Mouse (Mus musculus): ENCODE measurements around the gene Acp7. TPM values are rescaled to one million over a fixed set of nuclear protein-coding genes. Genes with fewer than 3 reads are reported as not detected.

The Acp7 gene
- total and polyA plus RNA-seq, 2 experiments from 2014 or later, result 0.12 to 0.24 TPM

- Histone ChIP-seq H3K27me3 (ENCODE audit: insufficient read depth, low read length) (no peaks in the 10 kb centered on the region), H3K36me3 (ENCODE audit: insufficient read depth) (no peaks in the 10 kb centered on the region), H3K9ac (no peak overlapping the region), H3K4me2 (ENCODE audit: low read depth) (no peak overlapping the region), H3K9me3 (ENCODE audit: low read length) (no peaks in the 10 kb centered on the region), H3K4me3 (ENCODE audit: low read depth, low read length) (no peak overlapping the region), H3K4me1 (ENCODE audit: insufficient read depth) (peaks cover 11% of the 10 kb centered on the region), H3K27ac (ENCODE audit: low read depth, low read length) (no peak overlapping the region)
- no peak for TF ChIP-seq CTCF (IDR thresholded peaks at IDR 0.05; ENCODE audit: low read depth)
- DNase-seq (no peak), ATAC-seq (no peak)
- whole genome bisulfite sequencing, result 77% methylated on average over 6 of the region's 6 CpGs
These were observed 46.1 kb downstream of the Acp7 start for GRCm38 (mm10) chr7:28585001-28585400.

DNA sequence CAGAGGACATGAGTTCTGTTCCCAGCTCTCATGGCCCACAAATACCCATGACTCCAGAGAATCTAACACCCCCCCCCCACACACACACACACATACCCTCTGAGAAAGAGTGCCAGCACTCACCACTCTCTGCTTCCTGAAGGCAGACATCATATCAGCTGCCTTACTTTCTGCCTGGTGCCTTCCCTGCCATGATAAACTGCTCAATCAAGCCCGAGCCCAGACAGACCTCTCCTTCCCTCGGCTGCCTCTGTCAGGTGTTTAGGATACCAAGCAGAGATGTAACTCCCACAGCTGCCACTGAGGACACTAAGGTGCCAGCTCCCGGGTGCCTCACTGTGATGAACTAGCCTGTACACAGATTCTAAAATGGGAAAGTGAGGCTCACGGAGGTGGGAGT lies 46.7 kb downstream of the Acp7 start:
- DNase-seq (no peak), ATAC-seq (no peak)
- no peaks in the 10 kb centered on the region for H3K9me3 ChIP-seq (ENCODE audit: low read length)
- H3K4me3 ChIP-seq (ENCODE audit: low read depth, low read length), result no peak overlapping the region
- H3K9ac ChIP-seq, result no peak overlapping the region
- H3K4me2 ChIP-seq (ENCODE audit: low read depth), result no peak overlapping the region
- WGBS, result 74% methylated on average over 4 of the region's 4 CpGs
- no peaks in the 10 kb centered on the region for H3K36me3 ChIP-seq (ENCODE audit: insufficient read depth)
- no peak overlapping the region for H3K27ac ChIP-seq (ENCODE audit: low read depth, low read length)
- H3K4me1 ChIP-seq (ENCODE audit: insufficient read depth), result peaks cover 11% of the 10 kb centered on the region
- no peak for TF ChIP-seq CTCF (IDR thresholded peaks at IDR 0.05; ENCODE audit: low read depth)
- H3K27me3 ChIP-seq (ENCODE audit: insufficient read depth, low read length), result no peaks in the 10 kb centered on the region

DNA sequence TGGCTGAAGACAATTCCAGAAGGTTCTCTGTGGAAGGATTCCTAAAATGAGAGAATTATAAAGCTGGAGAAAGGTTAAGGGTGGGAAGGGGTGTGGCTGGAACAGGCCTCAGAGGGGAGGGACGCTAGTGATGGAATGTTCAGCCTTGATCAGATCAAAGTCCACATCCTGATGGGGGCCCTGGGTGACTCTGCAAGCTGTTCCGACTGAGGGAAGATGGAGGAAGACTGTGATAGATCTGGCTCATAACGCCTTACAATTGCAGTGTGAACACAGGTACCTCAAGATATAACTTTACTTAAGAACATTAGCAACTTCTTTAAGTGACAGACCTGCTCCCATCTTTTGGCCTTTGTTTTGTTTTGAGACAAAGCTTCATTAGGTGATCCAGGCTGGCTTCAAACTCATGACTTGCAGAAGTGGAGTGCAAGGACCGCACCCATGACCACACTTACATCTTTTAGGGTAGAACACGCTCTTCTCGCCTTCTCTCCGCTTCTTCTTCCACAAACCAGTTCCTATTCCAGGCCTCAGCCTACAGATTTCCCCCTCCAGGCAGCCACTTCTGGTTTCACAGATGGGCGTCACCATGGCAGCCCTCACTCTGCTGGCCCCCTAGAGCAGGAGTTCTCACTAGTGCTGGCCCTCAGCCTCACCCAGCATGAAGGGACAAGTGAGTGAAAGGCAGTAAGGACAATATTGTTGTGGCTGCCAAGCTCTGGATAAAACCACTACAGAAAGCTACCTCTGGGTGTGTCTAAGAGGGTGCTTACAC lies 47.4 kb downstream of the Acp7 start:
- peaks cover 11% of the 10 kb centered on the region for H3K4me1 ChIP-seq (ENCODE audit: insufficient read depth)
- no peak overlapping the region for H3K4me2 ChIP-seq (ENCODE audit: low read depth)
- no peaks in the 10 kb centered on the region for H3K27me3 ChIP-seq (ENCODE audit: insufficient read depth, low read length)
- 73% methylated on average over 8 of the region's 8 CpGs for WGBS
- H3K9ac ChIP-seq, result no peak overlapping the region
- no peaks in the 10 kb centered on the region for H3K36me3 ChIP-seq (ENCODE audit: insufficient read depth)
- H3K4me3 ChIP-seq (ENCODE audit: low read depth, low read length), result no peak overlapping the region
- no peak for TF ChIP-seq CTCF (IDR thresholded peaks at IDR 0.05; ENCODE audit: low read depth)
- H3K9me3 ChIP-seq (ENCODE audit: low read length), result no peaks in the 10 kb centered on the region
- DNase-seq, result no peak
- peak overlapping the region; percentile 42 for H3K27ac ChIP-seq (ENCODE audit: low read depth, low read length)
- ATAC-seq, result peak; percentile 33; the same call in 1 of the 2 replicates

DNA sequence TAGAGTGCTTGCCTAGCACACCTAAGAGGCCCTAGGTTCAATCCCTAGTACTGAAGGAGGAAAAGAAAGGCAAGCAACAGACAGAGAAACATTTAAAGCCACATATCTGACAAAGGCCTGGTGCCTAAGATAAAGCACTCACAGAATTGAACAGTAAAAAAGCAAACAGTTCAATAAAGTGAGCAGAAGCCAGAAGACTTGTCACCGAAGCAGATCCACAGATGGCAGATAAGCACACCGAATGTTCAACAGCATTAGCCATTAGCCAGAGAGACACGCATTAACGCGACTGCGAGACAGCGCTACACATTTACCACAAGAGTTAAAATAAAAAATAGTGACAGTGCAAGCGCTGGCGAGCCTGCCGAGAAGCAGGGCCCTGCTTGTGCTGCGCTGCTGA lies 48.3 kb downstream of the Acp7 start:
- H3K4me1 ChIP-seq (ENCODE audit: insufficient read depth), result peaks cover 11% of the 10 kb centered on the region
- H3K27me3 ChIP-seq (ENCODE audit: insufficient read depth, low read length), result no peaks in the 10 kb centered on the region
- H3K9ac ChIP-seq, result no peak overlapping the region
- DNase-seq (peak; percentile 57), ATAC-seq (peak; percentile 47; the same call in 1 of the 2 replicates)
- no peak overlapping the region for H3K4me3 ChIP-seq (ENCODE audit: low read depth, low read length)
- WGBS, result 58% methylated on average over 11 of the region's 11 CpGs
- TF ChIP-seq CTCF (IDR thresholded peaks at IDR 0.05; ENCODE audit: low read depth), result no peak
- H3K4me2 ChIP-seq (ENCODE audit: low read depth), result no peak overlapping the region
- H3K36me3 ChIP-seq (ENCODE audit: insufficient read depth), result no peaks in the 10 kb centered on the region
- no peaks in the 10 kb centered on the region for H3K9me3 ChIP-seq (ENCODE audit: low read length)
- H3K27ac ChIP-seq (ENCODE audit: low read depth, low read length), result peak overlapping the region; percentile 42

- no peak overlapping the region for H3K4me3 ChIP-seq (ENCODE audit: low read depth, low read length)
- H3K4me2 ChIP-seq (ENCODE audit: low read depth), result no peak overlapping the region
- peaks cover 10% of the 10 kb centered on the region for H3K4me1 ChIP-seq (ENCODE audit: insufficient read depth)
- DNase-seq, result no peak
- H3K36me3 ChIP-seq (ENCODE audit: insufficient read depth), result no peaks in the 10 kb centered on the region
- no peaks in the 10 kb centered on the region for H3K9me3 ChIP-seq (ENCODE audit: low read length)
- no peaks in the 10 kb centered on the region for H3K27me3 ChIP-seq (ENCODE audit: insufficient read depth, low read length)
- H3K27ac ChIP-seq (ENCODE audit: low read depth, low read length), result no peak overlapping the region
- no peak overlapping the region for H3K9ac ChIP-seq
- WGBS, result 84% methylated on average over 4 of the region's 4 CpGs
- no peak for TF ChIP-seq CTCF (IDR thresholded peaks at IDR 0.05; ENCODE audit: low read depth)
- ATAC-seq, result no peak
These were observed 49.4 kb downstream of the Acp7 start for GRCm38 (mm10) chr7:28581721-28582120.

DNA sequence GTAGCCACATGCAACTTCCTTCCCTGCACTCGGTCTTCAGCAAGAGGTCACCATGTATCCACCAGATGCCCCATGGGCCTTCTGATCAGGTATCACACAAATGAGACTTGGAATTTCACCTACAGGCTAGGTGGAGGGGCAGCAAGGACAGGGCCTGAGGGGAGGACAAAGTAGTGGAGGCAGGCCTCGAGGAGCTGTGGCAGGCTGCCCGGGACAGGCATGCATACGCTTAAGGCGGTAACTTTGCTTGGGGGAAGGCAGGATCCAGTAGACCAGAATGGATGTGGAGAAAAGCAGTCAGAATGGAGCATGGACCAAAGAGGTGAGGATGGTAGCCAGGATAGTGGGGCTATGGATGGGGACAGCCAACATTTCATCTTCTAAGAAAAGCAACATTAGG lies 51.3 kb downstream of the Acp7 start:
- H3K4me1 ChIP-seq (ENCODE audit: insufficient read depth), result peaks cover 7% of the 10 kb centered on the region; the same call in 1 of the 2 replicates

GRCm38 (mm10) chr7:28578543-28579053 lies 52.5 kb downstream of the Acp7 start:
- no peak overlapping the region for H3K9ac ChIP-seq
- ATAC-seq (no peak), DNase-seq (no peak)
- no peak overlapping the region for H3K4me2 ChIP-seq (ENCODE audit: low read depth)
- no peak for TF ChIP-seq CTCF (IDR thresholded peaks at IDR 0.05; ENCODE audit: low read depth)
- H3K27me3 ChIP-seq (ENCODE audit: insufficient read depth, low read length), result no peaks in the 10 kb centered on the region
- no peak overlapping the region for H3K4me3 ChIP-seq (ENCODE audit: low read depth, low read length)
- no peak overlapping the region for H3K27ac ChIP-seq (ENCODE audit: low read depth, low read length)
- no peaks in the 10 kb centered on the region for H3K36me3 ChIP-seq (ENCODE audit: insufficient read depth)
- peaks cover 3% of the 10 kb centered on the region; the same call in 1 of the 2 replicates for H3K4me1 ChIP-seq (ENCODE audit: insufficient read depth)
- WGBS, result 82% methylated on average over 5 of the region's 5 CpGs
- H3K9me3 ChIP-seq (ENCODE audit: low read length), result no peaks in the 10 kb centered on the region

More for the DNA sequence above, 51.3 kb downstream of the Acp7 start:
- no peak for TF ChIP-seq CTCF (IDR thresholded peaks at IDR 0.05; ENCODE audit: low read depth)
- no peak overlapping the region for H3K27ac ChIP-seq (ENCODE audit: low read depth, low read length)
- no peak for ATAC-seq
- no peaks in the 10 kb centered on the region for H3K36me3 ChIP-seq (ENCODE audit: insufficient read depth)
- no peak for DNase-seq
- WGBS, result 59% methylated on average over 5 of the region's 5 CpGs
- H3K9me3 ChIP-seq (ENCODE audit: low read length), result no peaks in the 10 kb centered on the region
- no peak overlapping the region for H3K4me3 ChIP-seq (ENCODE audit: low read depth, low read length)
- H3K4me2 ChIP-seq (ENCODE audit: low read depth), result no peak overlapping the region
- no peak overlapping the region for H3K9ac ChIP-seq
- H3K27me3 ChIP-seq (ENCODE audit: insufficient read depth, low read length), result no peaks in the 10 kb centered on the region

Data from forebrain, postnatal 0 days (tissue).